Mouse (Mus musculus) forebrain, postnatal 0 days (tissue): Measurements from ENCODE around the gene Sh2d5. TPM values are rescaled to one million over a fixed set of nuclear protein-coding genes. Genes with fewer than 3 reads are reported as not detected.
A peak's percentile ranks its signal among the peaks of the same experiment; 100 is the strongest.

Source experiments
- ATAC-seq: fragments of 200-750 bp; cut with Nextera tagmentation; 2 replicates; pipeline ENCODE4 v1.8.0; 2017; ENCODE audit warnings: mild to moderate bottlenecking, moderate library complexity
- DNase-seq: peaks from one replicate; pipeline ENCODE4 v3.0.0-alpha.2; 2015
- H3K27ac ChIP-seq: fragments of 300-500 bp; sonication (generic); 2 replicates; pipeline ENCODE4 v1.5.1; 2014; ENCODE audit warnings: low read depth, mild to moderate bottlenecking, antibody characterized with exemption, low read length, moderate library complexity, mixed read lengths
- H3K27me3 ChIP-seq: fragments of 300-500 bp; sonication (generic); 2 replicates; pipeline ENCODE4 v1.6.1; 2014; ENCODE audit warnings: mild to moderate bottlenecking, low read length, mixed read lengths; ENCODE audit not compliant: insufficient read depth
- H3K36me3 ChIP-seq: fragments of 300-500 bp; sonication (generic); 2 replicates; pipeline ENCODE4 v1.6.1; 2014; ENCODE audit warnings: mild to moderate bottlenecking, moderate library complexity; ENCODE audit not compliant: insufficient read depth
- H3K4me1 ChIP-seq: fragments of 300-500 bp; sonication (generic); 2 replicates; pipeline ENCODE4 v1.6.1; 2014; ENCODE audit warnings: antibody characterized with exemption; ENCODE audit not compliant: insufficient read depth
- H3K4me2 ChIP-seq: fragments of 300-500 bp; sonication (generic); 2 replicates; pipeline ENCODE4 v1.6.1; 2014; ENCODE audit warnings: low read depth, mild to moderate bottlenecking, moderate library complexity
- H3K4me3 ChIP-seq: fragments of 300-500 bp; sonication (generic); 2 replicates; pipeline ENCODE4 v1.5.1; 2014; ENCODE audit warnings: low read depth, low read length, mixed read lengths
- H3K9ac ChIP-seq: fragments of 300-500 bp; sonication (generic); 2 replicates; pipeline ENCODE4 v1.6.1; 2014; ENCODE audit warnings: mild to moderate bottlenecking
- H3K9me3 ChIP-seq: fragments of 300-500 bp; sonication (generic); 2 replicates; pipeline ENCODE4 v1.6.1; 2016; ENCODE audit warnings: low read length
- CTCF ChIP-seq: sonication (generic); IDR thresholded peaks from 2 replicates; pipeline ENCODE4 v1.5.1; 2016; ENCODE audit warnings: antibody characterized with exemption, control low read depth, low read depth
- WGBS: fragments of 180-500 bp; shearing (Covaris S2); extraction: QIAGEN DNeasy Blood & Tissue Kit; methylation state at CpG from one replicate; pipeline ENCODE4 v1.1.7; 2014; 5-methylcytosine and 5-hydroxymethylcytosine counted together
- polyA plus RNA-seq: library from polyadenylated mRNA; unstranded; fragments of >200 nt; fragmentation: Nextera tagmentation; extraction: Ambion mirVana; gene quantifications from 2 replicates; pipeline ENCODE4 v1.2.1, GENCODE M21; 2015
- total RNA-seq: library from RNA; depleted of rRNA; stranded (reverse); fragments of >200 nt; gene quantifications from 2 replicates; pipeline ENCODE4 v1.2.3, GENCODE M21; 2014

Gene Sh2d5
- total and polyA plus RNA-seq, 2 experiments from 2014 or later, result 13.8 to 18.2 TPM

DNA sequence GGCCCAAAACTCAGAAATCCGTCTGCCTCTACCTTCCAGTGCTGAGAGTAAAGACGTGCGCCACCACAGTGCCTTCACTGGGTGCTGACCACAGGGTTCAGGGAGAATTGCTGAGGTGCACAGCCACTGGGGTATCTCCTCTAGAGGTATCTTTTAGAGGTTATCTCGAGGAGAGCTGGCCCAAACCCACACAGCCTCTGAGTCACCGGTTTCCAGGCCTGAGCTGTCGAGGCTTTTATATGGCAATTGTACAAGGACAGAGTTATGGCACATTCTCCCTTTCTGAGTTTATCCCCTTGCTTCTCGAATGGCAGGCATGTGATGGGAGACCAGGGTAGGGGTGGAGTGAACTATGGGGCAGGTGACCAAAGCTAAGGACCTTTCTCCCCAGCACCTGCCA is 8.5 kb downstream of the Sh2d5 start:
- H3K36me3 ChIP-seq, result peaks cover 2% of the 10 kb centered on the region; the same call in 1 of the 2 replicates
- no peak overlapping the region for H3K4me3 ChIP-seq
- no peaks in the 10 kb centered on the region for H3K9me3 ChIP-seq
- no peak overlapping the region for H3K4me2 ChIP-seq
- no peak for TF ChIP-seq CTCF
- no peak overlapping the region for H3K9ac ChIP-seq
- H3K27me3 ChIP-seq, result no peaks in the 10 kb centered on the region
- WGBS, result 79% methylated on average over 7 of the region's 7 CpGs
- ATAC-seq (no peak), DNase-seq (no peak)
- H3K4me1 ChIP-seq, result no peaks in the 10 kb centered on the region
- H3K27ac ChIP-seq, result no peak overlapping the region

DNA sequence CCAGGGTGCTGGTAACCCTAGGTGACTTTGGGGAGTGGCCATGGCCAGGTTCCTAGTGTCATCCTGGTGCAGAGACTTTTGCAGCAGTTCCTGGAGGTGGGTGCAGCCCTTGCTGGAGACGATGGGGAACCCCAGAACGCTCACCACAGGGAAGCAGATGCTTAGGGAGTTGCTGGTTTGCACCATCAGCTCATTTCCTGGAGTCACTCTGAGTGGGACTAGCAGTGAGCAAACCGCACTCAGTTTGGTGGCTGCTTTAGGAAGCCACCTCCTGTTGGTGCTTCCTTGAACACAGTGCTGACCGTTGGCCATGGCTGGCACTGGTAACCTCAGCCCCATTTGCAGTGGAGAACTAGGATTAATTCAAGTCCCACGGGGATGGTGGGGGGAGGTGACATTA is 9.3 kb downstream of the Sh2d5 start:
- Histone ChIP-seq H3K4me1 (no peaks in the 10 kb centered on the region), H3K27ac (no peak overlapping the region), H3K4me3 (no peak overlapping the region), H3K36me3 (peaks cover 2% of the 10 kb centered on the region; the same call in 1 of the 2 replicates), H3K9me3 (no peaks in the 10 kb centered on the region), H3K9ac (no peak overlapping the region), H3K27me3 (no peaks in the 10 kb centered on the region), H3K4me2 (no peak overlapping the region)
- ATAC-seq, result no peak
- TF ChIP-seq CTCF, result no peak
- DNase-seq, result no peak
- WGBS, result 84% methylated on average over 5 of the region's 5 CpGs

- peak; percentile 90 for DNase-seq
- WGBS, result 6% methylated on average over 69 of the region's 78 CpGs
Measured at GRCm38 (mm10) chr4:138261843-138262681, 11.9 kb downstream of the Sh2d5 start.

GRCm38 (mm10) chr4:138267869-138268268 is 17.7 kb downstream of the Sh2d5 start:
- H3K27me3 ChIP-seq, result no peaks in the 10 kb centered on the region
- no peak for TF ChIP-seq CTCF
- no peak overlapping the region for H3K27ac ChIP-seq
- ATAC-seq (no peak), DNase-seq (no peak)
- H3K4me1 ChIP-seq, result peaks cover 6% of the 10 kb centered on the region; the same call in 1 of the 2 replicates
- H3K4me3 ChIP-seq, result no peak overlapping the region
- H3K9ac ChIP-seq, result no peak overlapping the region
- H3K36me3 ChIP-seq, result no peaks in the 10 kb centered on the region
- 91% methylated on average over 10 of the region's 10 CpGs for WGBS
- H3K9me3 ChIP-seq, result no peaks in the 10 kb centered on the region
- no peak overlapping the region for H3K4me2 ChIP-seq

More at GRCm38 (mm10) chr4:138261843-138262681, 11.9 kb downstream of the Sh2d5 start:
- H3K9ac ChIP-seq, result peak overlapping the region; percentile 55
- no peaks in the 10 kb centered on the region for H3K4me1 ChIP-seq
- H3K9me3 ChIP-seq, result no peaks in the 10 kb centered on the region
- peaks cover 2% of the 10 kb centered on the region; the same call in 1 of the 2 replicates for H3K36me3 ChIP-seq
- TF ChIP-seq CTCF, result peak; percentile 68
- peak overlapping the region; percentile 76 for H3K4me3 ChIP-seq
- peak overlapping the region; percentile 54 for H3K27ac ChIP-seq
- ATAC-seq, result peak; percentile 95
- peak overlapping the region; percentile 83 for H3K4me2 ChIP-seq
- no peaks in the 10 kb centered on the region for H3K27me3 ChIP-seq

GRCm38 (mm10) chr4:138272011-138272997 is 22.1 kb downstream of the Sh2d5 start:
- ATAC-seq (peak; percentile 63), DNase-seq (peak; percentile 62)
- no peak for TF ChIP-seq CTCF
- Histone ChIP-seq H3K4me3 (no peak overlapping the region), H3K4me2 (no peak overlapping the region), H3K9me3 (no peaks in the 10 kb centered on the region), H3K4me1 (peaks cover 6% of the 10 kb centered on the region; the same call in 1 of the 2 replicates), H3K27me3 (no peaks in the 10 kb centered on the region), H3K9ac (no peak overlapping the region), H3K36me3 (no peaks in the 10 kb centered on the region), H3K27ac (no peak overlapping the region; the same call in 1 of the 2 replicates)
- 59% methylated on average over 14 of the region's 14 CpGs for WGBS

DNA sequence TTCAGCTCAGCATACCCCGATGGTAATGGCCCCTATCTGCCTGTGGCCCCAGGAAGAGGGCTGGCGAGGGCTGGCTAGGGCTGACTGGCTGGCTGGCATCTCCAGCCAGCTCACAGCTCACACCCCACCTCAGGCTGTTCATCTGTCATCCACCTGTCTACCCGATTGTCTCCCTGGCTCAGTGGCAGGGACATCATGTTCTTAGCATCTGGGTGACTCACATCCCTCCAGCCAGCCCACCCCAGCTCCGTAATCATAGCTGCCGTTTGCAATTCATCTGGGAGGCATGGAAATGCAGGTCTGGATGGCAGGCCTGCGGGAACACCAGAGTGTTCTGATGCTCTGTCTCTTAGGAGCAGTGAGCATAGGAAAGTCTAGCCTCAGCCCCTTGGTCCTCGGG is 28.1 kb downstream of the Sh2d5 start:
- TF ChIP-seq CTCF, result no peak
- no peaks in the 10 kb centered on the region for H3K9me3 ChIP-seq
- no peaks in the 10 kb centered on the region for H3K27me3 ChIP-seq
- no peak overlapping the region for H3K9ac ChIP-seq
- 69% methylated on average over 7 of the region's 7 CpGs for WGBS
- H3K4me3 ChIP-seq, result no peak overlapping the region
- H3K27ac ChIP-seq, result no peak overlapping the region
- no peak for ATAC-seq
- no peak overlapping the region for H3K4me2 ChIP-seq
- H3K4me1 ChIP-seq, result no peaks in the 10 kb centered on the region
- no peak for DNase-seq
- no peaks in the 10 kb centered on the region for H3K36me3 ChIP-seq

- peak; percentile 83 for DNase-seq
- peak; percentile 90 for ATAC-seq
- Histone ChIP-seq H3K4me3 (no peak overlapping the region), H3K4me2 (no peak overlapping the region), H3K4me1 (no peaks in the 10 kb centered on the region), H3K27me3 (no peaks in the 10 kb centered on the region), H3K36me3 (no peaks in the 10 kb centered on the region), H3K9me3 (no peaks in the 10 kb centered on the region), H3K27ac (no peak overlapping the region), H3K9ac (no peak overlapping the region)
- peak; percentile 100 for TF ChIP-seq CTCF
- 27% methylated on average over 4 of the region's 4 CpGs for WGBS
Measured at GRCm38 (mm10) chr4:138282834-138283233, 32.6 kb downstream of the Sh2d5 start.
